Mouse (Mus musculus): ENCODE data around the gene Coq8a.

- no peak for TF ChIP-seq NRF1 (IDR thresholded peaks at IDR 0.05; ENCODE audit: insufficient read depth, low read depth, low read length, poor library complexity, severe bottlenecking)
- TF ChIP-seq CTCF (IDR thresholded peaks at IDR 0.05 in 2 of 3, conservative IDR thresholded peaks at IDR 0.05 in 1 of 3; ENCODE audit: control insufficient read depth in 1 of 3, insufficient read depth in 1 of 3, low read depth in 2 of 3, low read length in 3 of 3, poor library complexity in 1 of 3, severe bottlenecking in 1 of 3): no peak
- no peak for TF ChIP-seq ZC3H11A (IDR thresholded peaks at IDR 0.05; ENCODE audit: low read depth, low read length)
- TF ChIP-seq POLR2A (IDR thresholded peaks at IDR 0.05; ENCODE audit: control insufficient read depth in 1 of 2, insufficient read depth in 1 of 2, low read depth in 1 of 2, low read length in 2 of 2, poor library complexity in 1 of 2): no peak
- TF ChIP-seq NELFE (IDR thresholded peaks at IDR 0.05; ENCODE audit: low read depth, low read length): no peak
- no peak for TF ChIP-seq MYC (IDR thresholded peaks at IDR 0.05; ENCODE audit: low read depth, low read length)
- TF ChIP-seq MXI1 (IDR thresholded peaks at IDR 0.05; ENCODE audit: low read depth, low read length): no peak
- TF ChIP-seq ETS1 (IDR thresholded peaks at IDR 0.05; ENCODE audit: low read depth, low read length): no peak
- no peak for TF ChIP-seq ELF1 (IDR thresholded peaks at IDR 0.05; ENCODE audit: low read depth, low read length)
- no peak for TF ChIP-seq EP300 (IDR thresholded peaks at IDR 0.05; ENCODE audit: low read depth in 1 of 2, low read length in 2 of 2)
- TF ChIP-seq HCFC1 (IDR thresholded peaks at IDR 0.05; ENCODE audit: low read depth, low read length): no peak
Observed at GRCm38 (mm10) chr1:180175635-180176034, 23.8 kb downstream of the Coq8a start.
